Mouse (Mus musculus): ENCODE measurements around the gene Wdr83os. TPM values are rescaled to one million over a fixed set of nuclear protein-coding genes. Genes with fewer than 3 reads are reported as not detected.
"Not testable (repeated sequence)": the region's sequence is repeated elsewhere in the genome, so short reads cannot be mapped to it uniquely, and the experiment has no call there.

Wdr83os gene
- polyA plus RNA-seq, 1 experiment, result 90.2 TPM

DNA sequence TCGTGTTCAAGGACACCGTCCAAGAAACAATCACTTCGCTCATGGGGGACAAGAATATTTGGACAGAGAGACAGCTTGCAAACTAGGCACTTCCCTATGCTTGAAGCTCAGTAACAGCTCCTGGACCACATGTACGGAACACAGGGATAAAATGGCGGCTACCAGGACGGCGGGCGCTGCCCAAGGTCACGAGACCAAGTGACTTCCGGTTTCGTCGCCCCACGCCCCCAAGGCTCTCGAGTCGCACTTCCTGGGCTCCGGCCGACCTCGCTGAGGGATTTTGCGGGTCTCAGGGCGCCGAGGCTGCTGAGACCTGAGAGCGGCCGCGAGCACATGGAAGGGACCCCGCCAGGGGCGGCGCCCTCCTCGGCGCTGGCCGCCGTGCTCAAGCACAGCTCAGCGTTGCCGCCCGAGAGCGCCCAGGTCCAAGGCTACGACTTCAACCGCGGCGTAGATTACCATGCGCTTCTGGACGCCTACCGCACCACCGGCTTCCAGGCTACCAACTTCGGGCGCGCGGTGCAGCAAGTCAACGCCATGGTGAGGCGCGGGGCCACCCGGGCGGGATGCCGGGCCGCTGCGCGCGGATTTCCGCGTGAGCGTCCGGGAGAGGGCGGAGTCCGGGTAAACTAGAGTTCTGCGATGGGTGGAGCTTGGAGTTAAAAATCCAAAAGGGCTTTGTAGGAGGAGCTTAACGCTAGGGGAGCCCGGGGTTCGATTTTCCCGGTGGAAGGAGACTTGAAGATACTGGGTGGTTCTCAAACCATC, 8.8 kb upstream of the Wdr83os start, which contains the start of gene Dhps:
TSS of gene Dhps (plus strand) at position 244 of the 768 bp plus-strand sequence.
- H3K27ac ChIP-seq (ENCODE audit: insufficient read depth, low read depth, low read length), result peak within 1 kb of the TSS; percentile 89
- TF ChIP-seq CTCF (IDR thresholded peaks at IDR 0.05; ENCODE audit: low read depth, low read length) (no peak), POLR2A (IDR thresholded peaks at IDR 0.05; ENCODE audit: borderline replicate concordance, low read depth, low read length) (no peak)
- H3K4me3 ChIP-seq (ENCODE audit: insufficient read depth, low read length), result peak within 1 kb of the TSS; percentile 90
- peaks cover 12% of the 10 kb centered on the region for H3K4me1 ChIP-seq (ENCODE audit: control insufficient read depth, insufficient read depth, low read length)

DNA sequence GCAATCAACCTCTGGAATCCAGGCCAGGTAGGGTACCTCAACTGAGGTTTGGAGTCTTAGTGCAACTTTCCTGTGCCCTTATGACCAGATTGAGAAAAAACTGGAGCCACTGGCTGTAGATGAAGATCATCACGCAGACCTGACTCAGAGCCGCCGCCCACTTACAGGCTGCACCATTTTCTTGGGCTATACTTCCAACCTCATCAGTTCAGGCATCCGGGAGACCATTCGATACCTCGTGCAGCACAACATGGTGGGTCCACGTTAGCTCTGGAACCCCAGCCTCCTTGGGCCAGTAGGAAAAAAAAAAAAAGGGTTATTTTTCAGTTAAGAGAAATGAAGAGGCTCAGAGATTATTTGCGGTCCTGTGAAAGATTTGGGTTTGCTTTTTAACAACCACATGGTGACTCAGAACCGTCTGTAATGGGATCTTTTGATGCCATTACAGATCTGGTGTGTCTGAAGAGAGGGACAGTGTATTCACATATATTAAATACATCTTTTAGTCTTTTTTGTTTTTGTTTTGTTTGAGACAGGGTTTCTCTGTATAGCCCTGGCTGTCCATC, 8.1 kb upstream of the Wdr83os start:
- peak overlapping the region; percentile 35 for H3K27ac ChIP-seq (ENCODE audit: insufficient read depth, low read depth, low read length)
- H3K4me3 ChIP-seq (ENCODE audit: insufficient read depth, low read length), result peak overlapping the region; percentile 90
- peaks cover 12% of the 10 kb centered on the region for H3K4me1 ChIP-seq (ENCODE audit: control insufficient read depth, insufficient read depth, low read length)
- TF ChIP-seq POLR2A (IDR thresholded peaks at IDR 0.05; ENCODE audit: borderline replicate concordance, low read depth, low read length), result no peak; the same call in 1 of the 2 replicates

DNA sequence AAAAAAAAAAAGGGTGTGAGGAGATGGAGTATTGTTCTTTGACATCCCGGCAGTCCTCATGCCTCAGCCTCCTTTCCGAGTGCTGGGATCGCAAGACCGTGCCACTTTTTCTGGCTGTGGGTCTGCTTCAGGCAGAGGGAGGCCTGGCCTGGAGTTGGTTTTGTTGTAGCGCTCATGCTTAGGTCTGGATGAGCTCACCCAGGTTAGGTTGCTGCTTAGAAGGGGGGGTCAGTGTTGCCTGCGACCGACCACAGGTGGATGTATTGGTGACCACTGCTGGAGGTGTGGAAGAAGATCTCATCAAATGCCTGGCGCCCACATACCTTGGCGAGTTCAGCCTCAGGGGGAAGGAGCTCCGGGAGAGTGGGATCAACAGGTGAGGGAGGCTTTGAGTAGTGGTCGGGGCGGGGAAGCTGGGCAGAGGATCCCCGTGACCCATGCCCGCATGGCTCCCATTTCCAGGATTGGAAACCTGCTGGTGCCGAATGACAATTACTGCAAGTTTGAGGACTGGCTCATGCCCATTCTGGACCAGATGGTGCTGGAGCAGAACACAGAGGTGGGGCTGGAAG, 7.4 kb upstream of the Wdr83os start:
- H3K27ac ChIP-seq (ENCODE audit: insufficient read depth, low read depth, low read length), result no peak overlapping the region
- peaks cover 12% of the 10 kb centered on the region for H3K4me1 ChIP-seq (ENCODE audit: control insufficient read depth, insufficient read depth, low read length)
- no peak overlapping the region for H3K4me3 ChIP-seq (ENCODE audit: insufficient read depth, low read length)
- TF ChIP-seq POLR2A (IDR thresholded peaks at IDR 0.05; ENCODE audit: borderline replicate concordance, low read depth, low read length) (no peak), CTCF (IDR thresholded peaks at IDR 0.05; ENCODE audit: low read depth, low read length) (no peak)

DNA sequence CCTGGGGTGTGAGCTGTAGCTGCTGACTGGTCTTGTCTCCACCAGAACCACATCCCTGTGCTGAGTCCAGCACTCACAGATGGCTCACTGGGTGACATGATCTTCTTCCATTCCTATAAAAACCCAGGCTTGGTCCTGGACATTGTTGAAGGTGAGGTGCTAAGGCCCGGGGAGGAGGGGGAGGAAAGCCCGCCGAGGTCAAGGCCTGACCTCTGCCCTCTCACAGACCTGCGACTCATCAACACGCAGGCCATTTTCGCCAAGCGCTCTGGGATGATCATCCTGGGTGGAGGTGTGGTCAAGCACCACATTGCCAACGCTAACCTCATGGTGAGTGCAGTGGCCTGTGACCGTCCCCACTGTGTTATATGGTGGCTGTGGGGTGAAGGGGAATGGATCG, 6.4 kb upstream of the Wdr83os start:
- Histone ChIP-seq H3K4me1 (ENCODE audit: control insufficient read depth, insufficient read depth, low read length) (peaks cover 14% of the 10 kb centered on the region), H3K4me3 (ENCODE audit: insufficient read depth, low read length) (no peak overlapping the region), H3K27ac (ENCODE audit: insufficient read depth, low read depth, low read length) (no peak overlapping the region)

DNA sequence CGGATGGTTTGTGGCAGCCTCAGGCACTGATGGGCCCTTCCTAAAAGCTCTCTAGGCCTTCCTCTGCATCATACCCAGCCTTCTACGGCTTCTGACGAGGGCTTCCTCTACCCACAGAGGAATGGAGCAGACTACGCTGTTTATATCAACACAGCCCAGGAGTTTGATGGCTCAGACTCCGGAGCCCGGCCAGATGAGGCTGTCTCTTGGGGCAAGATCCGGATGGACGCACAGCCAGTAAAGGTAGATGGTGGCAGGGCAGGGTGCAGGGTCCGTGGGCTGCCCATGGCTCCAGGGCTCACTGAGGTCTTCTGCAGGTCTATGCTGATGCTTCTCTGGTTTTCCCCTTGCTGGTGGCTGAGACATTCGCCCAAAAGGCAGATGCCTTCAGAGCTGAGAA, 5.9 kb upstream of the Wdr83os start:
- Histone ChIP-seq H3K4me1 (ENCODE audit: control insufficient read depth, insufficient read depth, low read length) (peaks cover 14% of the 10 kb centered on the region), H3K27ac (ENCODE audit: insufficient read depth, low read depth, low read length) (no peak overlapping the region), H3K4me3 (ENCODE audit: insufficient read depth, low read length) (no peak overlapping the region)
- TF ChIP-seq POLR2A (IDR thresholded peaks at IDR 0.05; ENCODE audit: borderline replicate concordance, low read depth, low read length), result no peak

More for the DNA sequence above, 6.4 kb upstream of the Wdr83os start:
- TF ChIP-seq POLR2A (IDR thresholded peaks at IDR 0.05; ENCODE audit: borderline replicate concordance, low read depth, low read length) (no peak), CTCF (IDR thresholded peaks at IDR 0.05; ENCODE audit: low read depth, low read length) (no peak)

DNA sequence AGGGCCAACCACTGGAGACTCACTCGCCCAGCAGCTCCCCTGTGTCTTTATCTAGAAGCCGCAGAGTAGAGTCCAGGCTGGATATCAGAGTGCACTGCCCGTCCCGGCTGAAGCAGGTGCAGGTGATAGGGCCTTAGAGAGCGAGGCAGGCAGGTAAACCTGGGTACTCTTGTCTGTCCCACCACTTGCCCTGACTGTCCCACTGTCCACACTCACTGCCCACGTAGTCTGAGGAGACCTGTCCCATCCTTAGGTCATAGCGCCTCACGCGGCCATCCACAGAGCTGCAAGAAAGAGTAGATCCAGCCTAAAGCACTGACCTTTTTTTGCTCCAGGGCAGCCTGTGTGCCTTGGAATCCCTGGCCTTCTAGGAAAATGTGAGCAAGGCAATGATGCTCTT, 4.5 kb upstream of the Wdr83os start:
- H3K4me3 ChIP-seq (ENCODE audit: insufficient read depth, low read length), result no peak overlapping the region
- H3K27ac ChIP-seq (ENCODE audit: insufficient read depth, low read depth, low read length), result no peak overlapping the region
- TF ChIP-seq CTCF (IDR thresholded peaks at IDR 0.05; ENCODE audit: low read depth, low read length), result no peak
- TF ChIP-seq POLR2A (IDR thresholded peaks at IDR 0.05; ENCODE audit: borderline replicate concordance, low read depth, low read length), result no peak
- peaks cover 8% of the 10 kb centered on the region for H3K4me1 ChIP-seq (ENCODE audit: control insufficient read depth, insufficient read depth, low read length)

DNA sequence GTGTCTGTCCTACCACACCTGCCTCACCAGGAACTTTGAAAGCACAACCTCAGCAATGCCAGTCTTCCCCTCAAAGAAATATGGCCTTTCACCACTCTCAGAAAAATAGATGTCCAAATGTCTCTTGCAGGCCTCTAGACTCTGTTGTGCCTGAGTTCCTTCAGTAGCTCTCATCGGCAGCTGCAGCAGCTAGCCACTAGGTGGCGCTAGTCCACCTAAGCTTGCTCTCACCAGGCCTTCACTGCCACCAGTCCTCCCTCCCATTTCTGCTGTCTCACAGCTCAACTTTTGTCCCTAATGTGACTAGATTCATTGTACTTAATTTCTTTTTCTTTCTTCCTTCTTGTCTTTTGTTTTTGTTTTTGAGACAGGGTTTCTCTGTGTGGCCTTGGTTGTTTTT, 3.5 kb upstream of the Wdr83os start:
- Histone ChIP-seq H3K27ac (ENCODE audit: insufficient read depth, low read depth, low read length) (peak overlapping the region; percentile 6; the same call in 1 of the 2 replicates), H3K4me1 (ENCODE audit: control insufficient read depth, insufficient read depth, low read length) (peaks cover 11% of the 10 kb centered on the region), H3K4me3 (ENCODE audit: insufficient read depth, low read length) (no peak overlapping the region)
- peak; percentile 84 for TF ChIP-seq CTCF (IDR thresholded peaks at IDR 0.05; ENCODE audit: low read depth, low read length)
- no peak for TF ChIP-seq POLR2A (IDR thresholded peaks at IDR 0.05; ENCODE audit: borderline replicate concordance, low read depth, low read length)

DNA sequence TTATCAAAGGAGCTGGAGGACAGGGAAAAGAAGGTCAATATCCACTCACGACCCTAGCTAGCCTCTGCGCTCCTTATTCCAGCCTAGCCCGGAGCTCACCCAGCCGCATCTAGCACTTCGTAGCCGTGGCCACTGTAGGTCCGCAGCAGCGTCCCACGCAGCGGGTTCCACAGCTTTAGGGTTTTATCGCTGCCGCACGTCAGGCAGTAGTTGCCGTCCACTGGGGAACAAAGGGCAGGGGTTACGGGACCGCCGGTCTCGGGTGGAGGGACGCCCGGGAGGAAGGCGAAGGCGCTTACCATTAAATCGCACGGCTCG, 367 bp upstream of the Wdr83os start:
- Histone ChIP-seq H3K4me1 (ENCODE audit: control insufficient read depth, insufficient read depth, low read length) (peaks cover 15% of the 10 kb centered on the region), H3K27ac (ENCODE audit: insufficient read depth, low read depth, low read length) (peak overlapping the region; percentile 82), H3K4me3 (ENCODE audit: insufficient read depth, low read length) (peak overlapping the region; percentile 86)
- TF ChIP-seq CTCF (IDR thresholded peaks at IDR 0.05; ENCODE audit: low read depth, low read length) (no peak), POLR2A (IDR thresholded peaks at IDR 0.05; ENCODE audit: borderline replicate concordance, low read depth, low read length) (no peak)

DNA sequence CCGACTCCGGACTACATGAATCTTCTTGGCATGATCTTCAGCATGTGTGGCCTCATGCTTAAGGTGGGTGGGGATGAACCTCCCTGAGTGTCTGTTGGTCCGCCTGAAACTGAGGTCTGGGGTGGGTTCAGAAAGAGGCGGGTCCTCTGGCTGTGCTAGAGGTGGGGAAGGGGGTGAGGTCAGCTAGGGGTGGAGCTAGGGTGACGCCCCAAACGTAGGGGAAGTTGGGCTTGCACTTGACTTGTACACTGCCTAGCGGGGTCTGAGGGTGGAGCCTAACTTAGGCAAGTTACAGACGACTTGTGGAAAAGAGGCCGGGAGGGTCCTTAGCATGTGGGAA, 646 bp downstream of the Wdr83os start, which contains the start of gene Wdr83:
TSS of gene Wdr83 (minus strand) at position 91 of the 340 bp plus-strand sequence.
- TF ChIP-seq POLR2A (IDR thresholded peaks at IDR 0.05; ENCODE audit: borderline replicate concordance, low read depth, low read length), result no peak
- no peak for TF ChIP-seq CTCF (IDR thresholded peaks at IDR 0.05; ENCODE audit: low read depth, low read length)
- Histone ChIP-seq H3K4me3 (ENCODE audit: insufficient read depth, low read length) (peak within 1 kb of the TSS; percentile 86), H3K4me1 (ENCODE audit: control insufficient read depth, insufficient read depth, low read length) (peaks cover 22% of the 10 kb centered on the region), H3K27ac (ENCODE audit: insufficient read depth, low read depth, low read length) (peak within 1 kb of the TSS; percentile 82)

DNA sequence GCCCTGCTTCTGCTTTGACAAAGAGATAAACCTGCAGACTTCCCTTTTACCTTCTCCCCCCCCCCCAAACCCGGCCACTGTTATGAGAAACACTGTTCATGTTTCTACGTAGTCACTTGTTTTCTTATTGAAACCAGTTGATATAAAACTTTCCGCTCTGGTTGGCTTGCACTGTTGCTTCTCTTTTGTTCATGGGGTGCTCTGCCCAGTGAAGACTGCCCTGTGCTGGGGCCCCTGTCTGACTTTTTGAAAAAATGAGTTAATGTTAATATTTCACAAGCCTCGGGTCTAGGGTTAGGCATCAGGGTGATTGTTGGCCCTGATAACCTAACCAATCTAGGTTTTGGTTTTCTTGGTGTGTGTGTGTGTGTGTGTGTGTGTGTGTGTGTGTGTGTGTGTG, 1.6 kb downstream of the Wdr83os start:
- Histone ChIP-seq H3K27ac (ENCODE audit: insufficient read depth, low read depth, low read length) (peak overlapping the region; percentile 45), H3K4me1 (ENCODE audit: control insufficient read depth, insufficient read depth, low read length) (peaks cover 22% of the 10 kb centered on the region)
- H3K4me3 ChIP-seq (ENCODE audit: insufficient read depth, low read length), result not testable (repeated sequence)
